Mouse (Mus musculus): ENCODE data around the gene Pnkp. TPM values are rescaled to one million over a fixed set of nuclear protein-coding genes. Genes with fewer than 3 reads are reported as not detected.

Gene Pnkp
- polyA plus RNA-seq, 1 experiment from 2014 or later = 38.4 TPM

GRCm38 (mm10) chr7:44860576-44861428 is 3.9 kb downstream of the Pnkp start:
- H3K36me3 ChIP-seq = peaks cover 64% of the 10 kb centered on the region
- peak overlapping the region; percentile 34 for H3K4me3 ChIP-seq
- no peaks in the 10 kb centered on the region for H3K27me3 ChIP-seq (ENCODE audit: low read depth, poor library complexity, severe bottlenecking)
- no peaks in the 10 kb centered on the region for H3K9me3 ChIP-seq (replicated peaks)
- DNase-seq (ENCODE audit: low spot score) = peak; percentile 79
- peak overlapping the region; percentile 69 for H3K27ac ChIP-seq (replicated peaks)
- H3K4me1 ChIP-seq = peaks cover 50% of the 10 kb centered on the region
- WGBS = 59% methylated on average over 22 of the region's 22 CpGs

- H3K27me3 ChIP-seq (ENCODE audit: low read depth, poor library complexity, severe bottlenecking) = no peaks in the 10 kb centered on the region
- H3K36me3 ChIP-seq = peaks cover 70% of the 10 kb centered on the region
- peaks cover 51% of the 10 kb centered on the region for H3K4me1 ChIP-seq
- WGBS = 88% methylated on average over 14 of the region's 14 CpGs
- no peak for DNase-seq (ENCODE audit: low spot score)
- H3K27ac ChIP-seq (replicated peaks) = peak overlapping the region; percentile 69; the same call in 1 of the 2 replicates
- no peaks in the 10 kb centered on the region for H3K9me3 ChIP-seq (replicated peaks)
- peak overlapping the region; percentile 9; the same call in 1 of the 2 replicates for H3K4me3 ChIP-seq
Measured at GRCm38 (mm10) chr7:44861429-44861816, 4.5 kb downstream of the Pnkp start.

GRCm38 (mm10) chr7:44862434-44862833 is 5.5 kb downstream of the Pnkp start:
- Histone ChIP-seq H3K36me3 (peaks cover 80% of the 10 kb centered on the region), H3K27me3 (ENCODE audit: low read depth, poor library complexity, severe bottlenecking) (no peaks in the 10 kb centered on the region), H3K4me3 (no peak overlapping the region; the same call in 1 of the 2 replicates), H3K27ac (replicated peaks) (no peak overlapping the region), H3K4me1 (peaks cover 53% of the 10 kb centered on the region), H3K9me3 (replicated peaks) (no peaks in the 10 kb centered on the region)
- WGBS = 93% methylated on average over 8 of the region's 8 CpGs
- no peak for DNase-seq (ENCODE audit: low spot score)

GRCm38 (mm10) chr7:44863210-44863609 is 6.3 kb downstream of the Pnkp start:
- Histone ChIP-seq H3K4me1 (peaks cover 53% of the 10 kb centered on the region), H3K9me3 (replicated peaks) (no peaks in the 10 kb centered on the region), H3K36me3 (peaks cover 88% of the 10 kb centered on the region), H3K27ac (replicated peaks) (no peak overlapping the region), H3K4me3 (peak overlapping the region; percentile 17), H3K27me3 (ENCODE audit: low read depth, poor library complexity, severe bottlenecking) (no peaks in the 10 kb centered on the region)
- DNase-seq (ENCODE audit: low spot score) = no peak
- 93% methylated on average over 14 of the region's 14 CpGs for WGBS

- Histone ChIP-seq H3K4me3 (peak overlapping the region; percentile 30; the same call in 1 of the 2 replicates), H3K4me1 (peaks cover 52% of the 10 kb centered on the region)
Measured at GRCm38 (mm10) chr7:44863982-44864494, 7.1 kb downstream of the Pnkp start.

GRCm38 (mm10) chr7:44864595-44865542 is 7.9 kb downstream of the Pnkp start:
- no peak for DNase-seq (ENCODE audit: low spot score)
- Histone ChIP-seq H3K4me3 (peak overlapping the region; percentile 30), H3K27me3 (ENCODE audit: low read depth, poor library complexity, severe bottlenecking) (no peaks in the 10 kb centered on the region), H3K27ac (replicated peaks) (0 out of 2 replicates have a peak overlapping the region, but pooled peaks have one; percentile 28), H3K4me1 (peaks cover 53% of the 10 kb centered on the region), H3K9me3 (replicated peaks) (no peaks in the 10 kb centered on the region), H3K36me3 (peaks cover 81% of the 10 kb centered on the region)
- WGBS = 92% methylated on average over 24 of the region's 24 CpGs

More at GRCm38 (mm10) chr7:44863982-44864494, 7.1 kb downstream of the Pnkp start:
- 89% methylated on average over 11 of the region's 11 CpGs for WGBS
- DNase-seq (ENCODE audit: low spot score) = no peak
- Histone ChIP-seq H3K27me3 (ENCODE audit: low read depth, poor library complexity, severe bottlenecking) (no peaks in the 10 kb centered on the region), H3K27ac (replicated peaks) (no peak overlapping the region), H3K36me3 (peaks cover 85% of the 10 kb centered on the region), H3K9me3 (replicated peaks) (no peaks in the 10 kb centered on the region)

- Histone ChIP-seq H3K9me3 (replicated peaks) (no peaks in the 10 kb centered on the region), H3K27me3 (ENCODE audit: low read depth, poor library complexity, severe bottlenecking) (no peaks in the 10 kb centered on the region), H3K36me3 (peaks cover 68% of the 10 kb centered on the region), H3K27ac (replicated peaks) (peak overlapping the region; percentile 55; the same call in 1 of the 2 replicates), H3K4me3 (peak overlapping the region; percentile 98), H3K4me1 (peaks cover 55% of the 10 kb centered on the region)
- 76% methylated on average over 15 of the region's 15 CpGs for WGBS
- no peak for DNase-seq (ENCODE audit: low spot score)
Measured at GRCm38 (mm10) chr7:44866276-44867009, 9.5 kb downstream of the Pnkp start.

GRCm38 (mm10) chr7:44867010-44867702 is 10.2 kb downstream of the Pnkp start:
- WGBS = 82% methylated on average over 19 of the region's 19 CpGs
- peaks cover 55% of the 10 kb centered on the region for H3K4me1 ChIP-seq
- peaks cover 61% of the 10 kb centered on the region for H3K36me3 ChIP-seq

GRCm38 (mm10) chr7:44867802-44868201 is 10.9 kb downstream of the Pnkp start:
- Histone ChIP-seq H3K27ac (replicated peaks) (peak overlapping the region; percentile 99), H3K36me3 (peaks cover 55% of the 10 kb centered on the region)
- no peak for DNase-seq (ENCODE audit: low spot score)

More at GRCm38 (mm10) chr7:44867010-44867702, 10.2 kb downstream of the Pnkp start:
- Histone ChIP-seq H3K9me3 (replicated peaks) (no peaks in the 10 kb centered on the region), H3K4me3 (peak overlapping the region; percentile 98), H3K27me3 (ENCODE audit: low read depth, poor library complexity, severe bottlenecking) (no peaks in the 10 kb centered on the region), H3K27ac (replicated peaks) (peak overlapping the region; percentile 55)
- DNase-seq (ENCODE audit: low spot score) = no peak

GRCm38 (mm10) chr7:44868465-44868864 is 11.5 kb downstream of the Pnkp start:
- Histone ChIP-seq H3K27me3 (ENCODE audit: low read depth, poor library complexity, severe bottlenecking) (no peaks in the 10 kb centered on the region), H3K9me3 (replicated peaks) (no peaks in the 10 kb centered on the region), H3K4me1 (peaks cover 62% of the 10 kb centered on the region), H3K27ac (replicated peaks) (peak overlapping the region; percentile 99), H3K36me3 (peaks cover 48% of the 10 kb centered on the region), H3K4me3 (peak overlapping the region; percentile 98)
- WGBS = 7% methylated on average over 16 of the region's 16 CpGs
- DNase-seq (ENCODE audit: low spot score) = no peak

More at GRCm38 (mm10) chr7:44867802-44868201, 10.9 kb downstream of the Pnkp start:
- Histone ChIP-seq H3K9me3 (replicated peaks) (no peaks in the 10 kb centered on the region), H3K4me1 (peaks cover 57% of the 10 kb centered on the region), H3K4me3 (peak overlapping the region; percentile 98), H3K27me3 (ENCODE audit: low read depth, poor library complexity, severe bottlenecking) (no peaks in the 10 kb centered on the region)
- 57% methylated on average over 9 of the region's 9 CpGs for WGBS

GRCm38 (mm10) chr7:44868919-44869696 is 12.2 kb downstream of the Pnkp start:
- peaks cover 42% of the 10 kb centered on the region for H3K36me3 ChIP-seq
- H3K27me3 ChIP-seq (ENCODE audit: low read depth, poor library complexity, severe bottlenecking) = no peaks in the 10 kb centered on the region
- peaks cover 62% of the 10 kb centered on the region for H3K4me1 ChIP-seq
- WGBS = under 1% methylated on average over 105 of the region's 108 CpGs
- DNase-seq (ENCODE audit: low spot score) = peak; percentile 79
- H3K9me3 ChIP-seq (replicated peaks) = no peaks in the 10 kb centered on the region
- peak overlapping the region; percentile 99 for H3K27ac ChIP-seq (replicated peaks)
- H3K4me3 ChIP-seq = peak overlapping the region; percentile 98
